Mouse (Mus musculus): ENCODE results near the gene Pwwp2b. TPM values are rescaled to one million over a fixed set of nuclear protein-coding genes. Genes with fewer than 3 reads are reported as not detected.

Gene Pwwp2b
- total RNA-seq, 2 experiments from 2014 or later = 10.2 to 12.2 TPM

- TF ChIP-seq CTCF (IDR thresholded peaks at IDR 0.05) = no peak
- Histone ChIP-seq H3K27ac (no peak overlapping the region), H3K4me3 (no peak overlapping the region)
- DNase-seq (ENCODE audit: extremely low spot score in 1 of 2, low spot score in 2 of 2) = no peak
- intact Hi-C loops (cut with DNase I) = no loop called here
Measured at GRCm38 (mm10) chr7:139293350-139293749, 45.1 kb downstream of the Pwwp2b start.

GRCm38 (mm10) chr7:139294076-139294475, 45.8 kb downstream of the Pwwp2b start:
- intact Hi-C loops (cut with DNase I) = no loop called here

GRCm38 (mm10) chr7:139295653-139296052, 47.4 kb downstream of the Pwwp2b start:
- DNase-seq (ENCODE audit: extremely low spot score in 1 of 2, low spot score in 2 of 2) = no peak
- H3K27ac ChIP-seq = no peak overlapping the region
- TF ChIP-seq CTCF (IDR thresholded peaks at IDR 0.05) = no peak
- intact Hi-C loops (cut with DNase I) = loop anchor here (5.0 kb wide), 1 partner anchor 173 kb away; no protein-coding TSS in a partner anchor
- H3K4me3 ChIP-seq = no peak overlapping the region

More at GRCm38 (mm10) chr7:139294076-139294475, 45.8 kb downstream of the Pwwp2b start:
- Histone ChIP-seq H3K4me3 (no peak overlapping the region), H3K27ac (no peak overlapping the region)
- TF ChIP-seq CTCF (IDR thresholded peaks at IDR 0.05) = no peak
- DNase-seq (ENCODE audit: extremely low spot score in 1 of 2, low spot score in 2 of 2) = no peak

- no peak for DNase-seq (ENCODE audit: extremely low spot score in 1 of 2, low spot score in 2 of 2)
- intact Hi-C loops (cut with DNase I) = loop anchor here (5.0 kb wide), 1 partner anchor 174 kb away; no protein-coding TSS in a partner anchor
- no peak overlapping the region for H3K4me3 ChIP-seq
- H3K27ac ChIP-seq = no peak overlapping the region
- TF ChIP-seq CTCF (IDR thresholded peaks at IDR 0.05) = no peak
Measured at GRCm38 (mm10) chr7:139296552-139297100, 48.3 kb downstream of the Pwwp2b start.

GRCm38 (mm10) chr7:139298446-139298845, 50.2 kb downstream of the Pwwp2b start:
- TF ChIP-seq CTCF (IDR thresholded peaks at IDR 0.05) = peak; percentile 2; the same call in 1 of the 2 replicates
- no peak for DNase-seq (ENCODE audit: extremely low spot score in 1 of 2, low spot score in 2 of 2)

GRCm38 (mm10) chr7:139299424-139299823, 51.1 kb downstream of the Pwwp2b start:
- Histone ChIP-seq H3K27ac (no peak overlapping the region), H3K4me3 (no peak overlapping the region)
- intact Hi-C loops (cut with DNase I) = loop anchor here (1.0 to 5.0 kb wide), 3 partner anchors 66 to 177 kb away; no protein-coding TSS in a partner anchor
- peak; percentile 95 for TF ChIP-seq CTCF (IDR thresholded peaks at IDR 0.05)
- DNase-seq (ENCODE audit: extremely low spot score in 1 of 2, low spot score in 2 of 2) = peak; percentile 81 to 90

More at GRCm38 (mm10) chr7:139298446-139298845, 50.2 kb downstream of the Pwwp2b start:
- Histone ChIP-seq H3K27ac (no peak overlapping the region), H3K4me3 (no peak overlapping the region)
- intact Hi-C loops (cut with DNase I) = loop anchor here (5.0 kb wide), 1 partner anchor 176 kb away; no protein-coding TSS in a partner anchor

GRCm38 (mm10) chr7:139300423-139300822, 52.1 kb downstream of the Pwwp2b start:
- TF ChIP-seq CTCF (IDR thresholded peaks at IDR 0.05) = no peak
- intact Hi-C loops (cut with DNase I) = loop anchor here (5.0 kb wide), 1 partner anchor 282 kb away; the partner anchor contains the start of gene Nkx6-2
- Histone ChIP-seq H3K27ac (no peak overlapping the region), H3K4me3 (no peak overlapping the region)
- peak in 1 of 2 experiments; percentile 62 for DNase-seq (ENCODE audit: extremely low spot score in 1 of 2, low spot score in 2 of 2)

- Histone ChIP-seq H3K4me3 (no peak overlapping the region), H3K27ac (no peak overlapping the region)
- intact Hi-C loops (cut with DNase I) = loop anchor here (5.0 kb wide), 1 partner anchor 281 kb away; the partner anchor contains the start of gene Nkx6-2
- DNase-seq (ENCODE audit: extremely low spot score in 1 of 2, low spot score in 2 of 2) = no peak
- no peak for TF ChIP-seq CTCF (IDR thresholded peaks at IDR 0.05)
Measured at GRCm38 (mm10) chr7:139301505-139301904, 53.2 kb downstream of the Pwwp2b start.

GRCm38 (mm10) chr7:139302314-139302713, 54.0 kb downstream of the Pwwp2b start:
- H3K4me3 ChIP-seq = no peak overlapping the region
- no peak overlapping the region for H3K27ac ChIP-seq
- DNase-seq (ENCODE audit: extremely low spot score in 1 of 2, low spot score in 2 of 2) = no peak
- TF ChIP-seq CTCF (IDR thresholded peaks at IDR 0.05) = no peak
- intact Hi-C loops (cut with DNase I) = loop anchor here (2.0 to 5.0 kb wide), 2 partner anchors 88 to 280 kb away; partner anchors contain the start of gene Nkx6-2

GRCm38 (mm10) chr7:139303280-139304011, 55.2 kb downstream of the Pwwp2b start:
- no peak overlapping the region for H3K27ac ChIP-seq
- intact Hi-C loops (cut with DNase I) = loop anchor here (1.0 to 5.0 kb wide), 3 partner anchors 87 to 279 kb away; partner anchors contain the start of gene Nkx6-2
- DNase-seq (ENCODE audit: extremely low spot score in 1 of 2, low spot score in 2 of 2) = peak; percentile 84 to 90
- no peak overlapping the region for H3K4me3 ChIP-seq
- TF ChIP-seq CTCF (IDR thresholded peaks at IDR 0.05) = peak; percentile 97

- intact Hi-C loops (cut with DNase I) = loop anchor here (5.0 kb wide), 1 partner anchor 278 kb away; the partner anchor contains the start of gene Nkx6-2
- no peak for DNase-seq (ENCODE audit: extremely low spot score in 1 of 2, low spot score in 2 of 2)
- Histone ChIP-seq H3K27ac (no peak overlapping the region), H3K4me3 (no peak overlapping the region)
- TF ChIP-seq CTCF (IDR thresholded peaks at IDR 0.05) = no peak
Measured at GRCm38 (mm10) chr7:139304322-139304721, 56.0 kb downstream of the Pwwp2b start.

- no peak overlapping the region for H3K27ac ChIP-seq
- intact Hi-C loops (cut with DNase I) = no loop called here
- no peak for DNase-seq (ENCODE audit: extremely low spot score in 1 of 2, low spot score in 2 of 2)
- no peak for TF ChIP-seq CTCF (IDR thresholded peaks at IDR 0.05)
- H3K4me3 ChIP-seq = no peak overlapping the region
Measured at GRCm38 (mm10) chr7:139307056-139307455, 58.8 kb downstream of the Pwwp2b start.

All from left cerebral cortex, adult 2 months (tissue).